Mouse (Mus musculus) urinary bladder, postnatal 36 days (tissue): ENCODE measurements around the gene Odc1.

Experiments used
- DNase-seq, 2 experiments: peaks; one replicate each; pipeline ENCODE4 v3.0.0; 2022; ENCODE audit warnings: low spot score in 2 of 2, mixed read lengths in 1 of 2

Odc1 gene

GRCm38 (mm10) chr12:17586011-17586410, 41.4 kb downstream of the Odc1 start:
- no peak for DNase-seq

- no peak for DNase-seq
These were observed 43.8 kb downstream of the Odc1 start for GRCm38 (mm10) chr12:17588436-17588835.

GRCm38 (mm10) chr12:17588906-17589612, 44.5 kb downstream of the Odc1 start:
- DNase-seq: no peak

GRCm38 (mm10) chr12:17591249-17591648, 46.7 kb downstream of the Odc1 start:
- no peak for DNase-seq

GRCm38 (mm10) chr12:17593956-17594355, 49.4 kb downstream of the Odc1 start:
- DNase-seq: no peak

GRCm38 (mm10) chr12:17594701-17595100, 50.1 kb downstream of the Odc1 start:
- no peak for DNase-seq

- no peak for DNase-seq
These were observed 50.6 kb downstream of the Odc1 start for GRCm38 (mm10) chr12:17595166-17595565.
